Mouse (Mus musculus): ENCODE results near the gene Gm21497.
"Not testable (repeated sequence)": the region's sequence is repeated elsewhere in the genome, so short reads cannot be mapped to it uniquely, and the experiment has no call there.

Gm21497 gene

GRCm38 (mm10) chrY:61646446-61646845 is at the start of gene Gm21497:
Gene Gm21497 (plus strand): TSS chrY:61646746.
- not testable (repeated sequence) for DNase-seq (ENCODE audit: low spot score in 2 of 2)

All from urinary bladder, postnatal 4 days (tissue).